Mouse (Mus musculus) ES-E14 (cell line): ENCODE data around the gene Mllt10. TPM values are rescaled to one million over a fixed set of nuclear protein-coding genes. Genes with fewer than 3 reads are reported as not detected.

ENCODE experiments used
- DNase-seq: peaks from one replicate; pipeline ENCODE4 v3.0.0-alpha.2; 2013; ENCODE audit warnings: low read depth, low spot score
- H3K27ac ChIP-seq: 2 replicates; pipeline ENCODE4 v1.5.1; 2012; ENCODE audit warnings: low read depth, mild to moderate bottlenecking, low read length, moderate library complexity, mixed read lengths; ENCODE audit not compliant: poor library complexity, insufficient read depth, severe bottlenecking
- H3K36me3 ChIP-seq: 2 replicates; pipeline ENCODE4 v1.6.1; 2012; ENCODE audit warnings: mild to moderate bottlenecking, low read length, moderate library complexity, mixed read lengths; ENCODE audit not compliant: control insufficient read depth, poor library complexity, insufficient read depth, severe bottlenecking
- H3K4me1 ChIP-seq, 2 experiments: fragments of 150-350 bp in 1 of 2; sonication (generic) in 1 of 2; 2 replicates each; pipeline ENCODE4 v1.6.1; 2012; ENCODE audit warnings: low read length in 2 of 2, mild to moderate bottlenecking in 1 of 2, mixed read lengths in 1 of 2; ENCODE audit not compliant: control insufficient read depth in 2 of 2, insufficient read depth in 2 of 2, poor library complexity in 1 of 2
- H3K4me3 ChIP-seq, 2 experiments: fragments of 150-350 bp in 1 of 2; sonication (generic) in 1 of 2; 2 replicates each; pipeline ENCODE4 v1.5.1; 2012; ENCODE audit warnings: low read length in 2 of 2, low read depth in 1 of 2, mild to moderate bottlenecking in 1 of 2, mixed read lengths in 1 of 2; ENCODE audit not compliant: insufficient read depth in 1 of 2, poor library complexity in 1 of 2, severe bottlenecking in 1 of 2
- H3K9ac ChIP-seq: 2 replicates; pipeline ENCODE4 v1.6.1; 2012; ENCODE audit warnings: low read depth, mild to moderate bottlenecking, low read length, mixed read lengths; ENCODE audit not compliant: poor library complexity, insufficient read depth, severe bottlenecking
- H3K9me3 ChIP-seq: fragments of 150-350 bp; sonication (generic); 2 replicates; pipeline ENCODE4 v1.6.1; 2012; ENCODE audit warnings: low read depth, mild to moderate bottlenecking, low read length; ENCODE audit not compliant: control insufficient read depth, insufficient read depth
- CHD2 ChIP-seq: IDR thresholded peaks from 2 replicates; pipeline ENCODE4 v1.6.1; 2014; ENCODE audit warnings: mild to moderate bottlenecking, low read depth, low read length, inconsistent platforms
- HCFC1 ChIP-seq: IDR thresholded peaks from 2 replicates; pipeline ENCODE4 v1.6.1; 2012; ENCODE audit warnings: low read length, inconsistent platforms, borderline replicate concordance; ENCODE audit not compliant: insufficient read depth
- MAFK ChIP-seq: IDR thresholded peaks from 2 replicates; pipeline ENCODE4 v1.6.1; 2014; ENCODE audit warnings: mild to moderate bottlenecking, low read depth, low read length, inconsistent platforms; ENCODE audit not compliant: insufficient read depth
- ZC3H11A ChIP-seq: IDR thresholded peaks from 2 replicates; pipeline ENCODE4 v1.6.1; 2012; ENCODE audit warnings: low read depth, mild to moderate bottlenecking, inconsistent platforms, low read length, borderline replicate concordance
- ZNF384 ChIP-seq: IDR thresholded peaks from 2 replicates; pipeline ENCODE4 v1.6.1; 2012; ENCODE audit warnings: low read depth, low read length, inconsistent platforms
- in situ Hi-C, 2 experiments: fragments of 600-800 bp; cut with MboI; formaldehyde crosslinking; loops; one replicate each; pipeline ENCODE4 v1.15.1; 2025; ENCODE audit warnings: low sequenced_read_pairs in 2 of 2, inconsistent platforms in 1 of 2; ENCODE audit not compliant: unreplicated experiment in 2 of 2
- total RNA-seq: library from RNA; depleted of rRNA; stranded (reverse); fragments of 300-350 nt; gene quantifications from 2 replicates; pipeline ENCODE4 v1.2.3, GENCODE M21; 2012

Gene Mllt10
- total RNA-seq, 1 experiment, result 40.7 TPM

GRCm38 (mm10) chr2:18053243-18053950 lies 1.6 kb upstream of the Mllt10 start:
- DNase-seq, result no peak
- Histone ChIP-seq H3K36me3 (no peaks in the 10 kb centered on the region), H3K9ac (no peak overlapping the region), H3K4me1 (peaks cover 5 to 6% of the 10 kb centered on the region in 2 experiments; a peak in 3 of 4 replicates), H3K4me3 (no peak overlapping the region), H3K9me3 (no peaks in the 10 kb centered on the region), H3K27ac (no peak overlapping the region)
- in situ Hi-C loops, result no loop called here
- TF ChIP-seq ZNF384, result no peak
- no peak for TF ChIP-seq HCFC1
- TF ChIP-seq CHD2, result no peak
- TF ChIP-seq MAFK, result no peak
- no peak for TF ChIP-seq ZC3H11A

DNA sequence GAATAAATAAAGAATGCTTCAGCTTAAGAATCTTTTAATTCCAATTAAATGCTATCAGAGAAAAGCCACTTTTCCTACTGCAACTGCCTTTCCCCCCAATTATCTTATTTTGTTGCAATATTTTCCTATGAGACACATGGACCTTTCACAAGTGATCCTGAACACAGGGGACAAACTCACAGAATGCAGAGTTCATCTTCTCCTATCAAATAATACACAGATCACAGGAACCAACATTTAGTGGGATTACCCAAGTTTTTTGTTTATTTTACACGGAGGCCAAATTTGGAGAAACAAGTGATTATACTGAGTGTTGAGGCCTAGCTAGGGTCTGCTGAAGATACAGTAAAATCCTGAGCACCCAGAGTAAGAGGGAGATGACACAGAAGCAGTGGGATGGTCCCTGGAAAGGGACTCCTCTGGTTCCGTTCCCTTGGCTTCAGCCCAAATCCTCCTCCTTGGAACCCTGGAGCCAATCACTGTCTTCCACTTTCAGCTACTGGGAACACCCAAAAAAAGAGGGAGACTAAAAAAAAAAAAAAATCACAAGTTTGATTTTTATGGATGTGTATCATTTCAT lies 996 bp upstream of the Mllt10 start:
- no peak for DNase-seq
- Histone ChIP-seq H3K9me3 (no peaks in the 10 kb centered on the region), H3K27ac (no peak overlapping the region), H3K9ac (no peak overlapping the region), H3K4me3 (no peak overlapping the region), H3K36me3 (no peaks in the 10 kb centered on the region), H3K4me1 (peaks cover 5 to 9% of the 10 kb centered on the region in 2 experiments; a peak in 3 of 4 replicates)
- in situ Hi-C loops, result no loop called here
- TF ChIP-seq HCFC1 (no peak), CHD2 (no peak), MAFK (no peak)

DNA sequence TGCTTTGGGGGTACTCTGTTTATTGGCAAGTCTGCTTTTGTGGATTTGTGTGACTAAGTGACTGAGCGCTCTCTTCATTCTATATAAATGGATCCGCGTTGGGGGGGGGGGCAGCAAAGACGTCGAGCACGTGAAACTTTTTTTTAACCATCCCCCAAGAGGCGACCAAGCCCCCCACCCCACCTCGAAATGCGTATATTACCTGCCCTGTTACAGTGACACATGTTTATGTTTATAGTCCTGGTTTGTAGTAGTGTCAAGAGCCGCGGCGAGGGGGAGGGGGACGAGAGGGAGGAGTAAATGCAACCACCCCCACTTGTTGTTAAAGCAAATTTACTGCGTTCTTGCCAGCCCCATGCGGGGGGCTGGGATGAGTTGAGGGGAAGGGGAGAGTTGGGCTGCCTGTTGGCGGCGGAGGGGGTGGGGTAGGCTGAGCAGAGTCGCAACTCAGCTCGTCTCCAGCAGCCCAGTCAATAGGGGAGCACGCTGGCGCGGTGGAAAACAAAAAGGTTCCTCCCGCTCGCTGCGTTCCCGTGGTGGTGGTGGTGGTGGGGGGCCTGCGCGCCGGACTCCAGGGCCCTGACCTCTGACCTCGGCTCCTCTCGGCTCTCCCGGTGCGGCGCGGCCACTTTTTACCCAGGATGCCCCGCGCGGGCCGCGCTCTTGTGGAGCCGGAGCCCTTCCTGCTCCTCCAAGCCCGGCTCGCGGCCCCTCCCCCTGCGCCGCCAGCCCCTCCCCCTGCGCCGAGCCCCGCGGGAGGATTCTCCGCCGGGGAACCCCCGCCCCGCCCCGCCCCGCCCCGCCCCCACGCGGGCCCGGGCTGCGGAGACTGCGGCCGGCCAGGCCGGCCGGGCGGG lies 1.1 kb downstream of the Mllt10 start:
- Histone ChIP-seq H3K4me1 (peaks cover 0 to 9% of the 10 kb centered on the region in 2 experiments; a peak in 2 of 4 replicates), H3K27ac (peak overlapping the region; percentile 97), H3K36me3 (no peaks in the 10 kb centered on the region), H3K9ac (peak overlapping the region; percentile 82), H3K4me3 (peak overlapping the region; percentile 75 to 86), H3K9me3 (no peaks in the 10 kb centered on the region)
- in situ Hi-C loops, result no loop called here
- peak; percentile 81 for DNase-seq
- TF ChIP-seq HCFC1 (peak; percentile 40; the same call in 1 of the 2 replicates), ZNF384 (no peak)

DNA sequence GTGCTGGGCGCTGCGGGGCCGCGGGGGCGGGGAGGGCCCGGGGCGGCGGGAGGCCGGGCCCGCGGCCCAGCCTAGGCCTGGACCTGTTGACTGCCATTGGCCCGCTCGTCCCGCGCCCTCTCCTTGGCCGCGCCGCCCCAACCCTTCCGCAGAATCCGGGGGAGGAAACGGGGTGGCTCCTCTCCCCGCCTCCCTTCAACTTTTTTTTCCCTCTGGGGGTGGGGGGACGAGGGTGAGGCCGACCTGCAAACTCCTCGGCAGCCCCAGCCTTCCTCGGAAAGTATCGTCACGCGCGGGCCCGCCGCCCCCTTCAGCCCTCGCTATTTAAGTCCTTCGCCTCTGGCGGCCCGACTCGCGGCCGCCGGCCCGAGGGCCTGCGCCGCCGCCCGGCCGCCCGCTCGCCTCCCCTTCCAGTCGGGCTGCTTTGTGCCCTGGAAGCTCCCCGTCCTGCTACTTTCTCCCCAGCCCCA lies 1.8 kb downstream of the Mllt10 start:
- H3K9ac ChIP-seq, result peak overlapping the region; percentile 93
- H3K4me3 ChIP-seq, result peak overlapping the region; percentile 73 to 75
- H3K27ac ChIP-seq, result peak overlapping the region; percentile 96
- peaks cover 0 to 9% of the 10 kb centered on the region in 2 experiments; a peak in 2 of 4 replicates for H3K4me1 ChIP-seq
- peak; percentile 78 for DNase-seq
- no peaks in the 10 kb centered on the region for H3K9me3 ChIP-seq
- TF ChIP-seq ZNF384 (peak; percentile 92), CHD2 (no peak)
- no peaks in the 10 kb centered on the region for H3K36me3 ChIP-seq
- in situ Hi-C loops, result no loop called here
